Mouse (Mus musculus): ENCODE results near the gene Rnaseh2c. TPM values are rescaled to one million over a fixed set of nuclear protein-coding genes. Genes with fewer than 3 reads are reported as not detected.
A peak's percentile ranks its signal among the peaks of the same experiment; 100 is the strongest.

The Rnaseh2c gene
- polyA plus RNA-seq, 1 experiment from 2014 or later = 79.1 TPM

DNA sequence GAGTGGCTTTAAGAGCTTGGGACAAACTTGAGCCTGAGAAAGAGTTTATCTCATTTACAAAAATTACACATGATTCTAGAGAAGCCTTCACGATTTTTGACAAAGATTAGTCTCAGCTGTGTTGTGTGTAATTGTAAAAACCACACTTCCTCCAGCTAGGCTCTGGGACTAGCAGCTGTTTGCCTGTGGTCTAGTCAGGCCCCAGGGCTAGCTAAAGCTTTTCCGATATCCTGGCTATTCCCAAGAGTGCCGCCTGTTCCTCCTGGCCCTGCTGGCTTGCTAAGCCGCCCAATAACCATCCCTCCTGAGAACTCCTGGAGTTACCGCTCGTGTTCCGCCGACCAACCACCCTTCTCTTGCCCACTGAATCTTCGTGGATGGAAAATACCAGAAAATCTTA is 30.4 kb downstream of the Rnaseh2c start:
- CTCF ChIA-PET = no interaction called here
- in situ Hi-C loops (cut with MboI; ENCODE audit: low pct_unique_long_range_greater_than_20kb) = no loop called here
- DNase-seq (ENCODE audit: low read depth, low spot score) = no peak
- no peak for TF ChIP-seq CTCF (IDR thresholded peaks at IDR 0.05)
- no peak for ATAC-seq
- POLR2A ChIA-PET = no interaction called here
- no peaks in the 10 kb centered on the region for H3K27me3 ChIP-seq

DNA sequence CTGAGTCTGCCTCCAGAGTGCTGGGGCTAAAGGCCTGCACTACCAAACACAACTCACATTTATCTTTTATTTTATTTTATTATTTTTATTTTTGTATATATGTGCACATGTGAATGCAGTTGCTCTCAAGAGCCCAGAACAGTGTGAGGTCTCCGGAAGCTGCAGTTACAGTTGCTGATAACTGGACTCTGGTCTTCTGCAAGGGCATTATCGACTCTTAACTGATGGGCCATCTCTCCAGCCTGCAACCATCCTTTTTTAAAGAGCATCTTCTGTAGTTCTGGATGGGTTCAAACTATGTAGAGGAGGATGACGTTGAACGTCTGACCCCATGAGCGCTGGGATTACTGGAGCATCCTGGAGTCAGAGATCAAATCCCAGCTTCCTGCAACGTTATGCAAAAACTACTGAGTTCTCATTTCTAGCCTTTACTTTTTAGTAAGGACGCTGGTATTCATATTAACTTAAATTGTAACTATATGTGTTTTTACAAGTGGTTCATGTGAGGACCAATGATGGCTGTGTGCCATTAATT is 34.4 kb downstream of the Rnaseh2c start:
- ChIA-PET CTCF (interaction anchor here (1.5 kb wide), 1 partner anchor 67 kb away, joined by 3 read pairs; no protein-coding TSS in a partner anchor), POLR2A (interaction anchor here (1.9 kb wide), 1 partner anchor 13 kb away, joined by 6 read pairs; no protein-coding TSS in a partner anchor)
- DNase-seq (ENCODE audit: low read depth, low spot score) (no peak), ATAC-seq (no peak)
- no peak for TF ChIP-seq CTCF (IDR thresholded peaks at IDR 0.05)
- H3K27me3 ChIP-seq = no peaks in the 10 kb centered on the region
- in situ Hi-C loops (cut with MboI; ENCODE audit: low pct_unique_long_range_greater_than_20kb) = no loop called here

DNA sequence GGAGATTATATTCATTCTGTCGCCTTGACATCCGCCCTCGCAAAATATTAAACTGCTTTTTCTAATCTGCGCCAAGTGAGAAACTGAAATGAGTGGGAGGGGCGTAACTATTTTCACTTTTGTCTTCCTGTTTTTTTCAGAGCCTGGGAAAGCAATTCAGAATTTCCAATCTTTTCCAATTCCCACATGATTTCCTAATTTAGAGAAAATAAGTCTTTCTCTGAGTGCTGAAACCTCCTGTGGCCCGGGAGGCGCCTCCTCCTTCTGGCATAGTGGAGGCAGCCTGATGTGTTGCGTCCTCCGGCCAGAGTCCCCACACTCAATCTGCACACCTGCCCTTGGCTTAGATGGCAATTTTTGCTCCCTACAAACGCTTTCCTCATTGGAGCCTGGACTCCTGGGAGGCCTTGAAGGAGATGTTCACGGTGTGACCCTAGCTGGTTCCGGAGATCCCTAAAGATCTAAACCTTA is 34.9 kb downstream of the Rnaseh2c start:
- no peak for TF ChIP-seq CTCF (IDR thresholded peaks at IDR 0.05)
- in situ Hi-C loops (cut with MboI; ENCODE audit: low pct_unique_long_range_greater_than_20kb) = no loop called here
- DNase-seq (ENCODE audit: low read depth, low spot score) = no peak
- ChIA-PET CTCF (no interaction called here), POLR2A (interaction anchor here (1.0 to 1.9 kb wide), 5 partner anchors 12 to 68 kb away, joined by 3 to 6 read pairs (median 3); partner anchors contain the start of genes Map3k11 and Pcnx3)
- no peaks in the 10 kb centered on the region for H3K27me3 ChIP-seq
- no peak for ATAC-seq

DNA sequence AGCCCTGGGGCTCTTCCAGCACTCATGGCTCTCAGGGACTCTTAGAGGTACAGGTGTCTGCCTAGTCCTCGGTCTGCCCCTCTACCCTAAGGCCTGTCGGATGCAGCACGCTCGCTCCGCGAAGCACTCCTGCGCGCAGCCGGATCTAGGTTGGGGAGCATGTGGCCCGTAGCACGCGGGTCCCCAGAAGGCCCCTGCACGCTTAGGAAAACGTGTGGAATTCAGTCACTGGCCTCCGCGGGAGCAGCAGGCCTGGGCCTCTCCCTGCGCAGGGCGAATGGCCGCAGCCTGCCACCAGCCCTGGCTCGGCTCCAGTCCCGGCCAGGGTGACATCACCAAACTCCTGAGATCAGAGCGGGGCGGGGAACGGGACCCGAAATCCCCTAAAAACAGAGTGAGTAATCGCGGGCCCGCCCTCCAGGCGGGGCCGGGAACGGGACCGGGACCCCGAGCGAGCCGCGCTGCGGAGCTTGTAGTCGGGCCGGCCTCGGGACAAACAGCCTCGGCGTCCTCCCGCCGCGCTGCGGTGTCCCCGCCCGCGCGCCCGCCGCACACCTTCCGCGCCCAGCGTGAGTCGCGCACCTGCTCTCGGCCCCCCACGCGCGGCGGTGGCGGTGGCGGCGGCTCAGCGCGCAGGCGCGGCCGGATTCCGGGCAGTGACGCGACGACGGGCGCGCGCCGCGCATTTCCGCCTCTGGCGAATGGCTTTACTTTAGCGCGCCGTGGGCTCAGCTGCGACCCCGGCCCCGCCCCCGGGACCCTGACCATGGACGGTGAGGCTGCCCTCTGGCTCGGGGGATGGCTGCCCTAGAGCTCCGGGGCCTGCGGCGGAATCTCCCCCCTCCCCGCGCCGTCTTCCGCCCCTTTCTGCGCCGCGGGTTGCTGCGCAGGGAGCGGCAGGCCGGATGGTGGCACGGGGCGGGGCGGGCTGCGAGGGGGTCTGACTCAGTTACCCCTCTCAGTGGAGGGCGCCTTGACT is 35.7 kb downstream of the Rnaseh2c start, which contains the start of gene Rela:
Gene Rela, plus strand, starts transcription at position 415 of the 979 bp plus-strand sequence.
- ChIA-PET CTCF (no interaction called here), POLR2A (interaction anchor here (0.7 to 1.9 kb wide), 9 partner anchors 11 to 369 kb away, joined by 3 to 6 read pairs (median 3); partner anchors contain the start of genes Map3k11 and Pcnx3)
- TF ChIP-seq CTCF (IDR thresholded peaks at IDR 0.05) = no peak
- peak; percentile 72 for ATAC-seq
- in situ Hi-C loops (cut with MboI; ENCODE audit: low pct_unique_long_range_greater_than_20kb) = no loop called here
- H3K27me3 ChIP-seq = no peaks in the 10 kb centered on the region
- DNase-seq (ENCODE audit: low read depth, low spot score) = peak; percentile 69

DNA sequence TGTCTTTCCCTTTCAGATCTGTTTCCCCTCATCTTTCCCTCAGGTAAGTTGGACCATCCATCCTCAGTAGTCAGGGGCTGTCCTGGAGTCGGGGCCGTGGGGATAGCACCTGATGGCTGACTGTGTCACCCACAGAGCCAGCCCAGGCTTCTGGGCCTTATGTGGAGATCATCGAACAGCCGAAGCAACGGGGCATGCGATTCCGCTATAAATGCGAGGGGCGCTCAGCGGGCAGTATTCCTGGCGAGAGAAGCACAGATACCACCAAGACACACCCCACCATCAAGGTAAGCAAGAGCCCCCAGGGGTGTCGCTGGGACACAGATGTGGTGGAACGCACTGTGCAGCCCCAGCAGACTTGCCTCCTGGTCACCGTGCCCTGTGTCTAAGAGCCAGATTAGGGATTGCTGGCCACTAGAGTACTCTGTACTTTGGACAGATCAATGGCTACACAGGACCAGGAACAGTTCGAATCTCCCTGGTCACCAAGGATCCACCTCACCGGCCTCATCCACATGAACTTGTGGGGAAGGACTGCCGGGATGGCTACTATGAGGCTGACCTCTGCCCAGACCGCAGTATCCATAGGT is 36.8 kb downstream of the Rnaseh2c start:
- ChIA-PET CTCF (no interaction called here), POLR2A (interaction anchor here (1.0 to 1.1 kb wide), 2 partner anchors 17 to 24 kb away, joined by 3 to 5 read pairs; no protein-coding TSS in a partner anchor)
- TF ChIP-seq CTCF (IDR thresholded peaks at IDR 0.05) = no peak
- DNase-seq (ENCODE audit: low read depth, low spot score) (no peak), ATAC-seq (no peak)
- in situ Hi-C loops (cut with MboI; ENCODE audit: low pct_unique_long_range_greater_than_20kb) = no loop called here
- no peaks in the 10 kb centered on the region for H3K27me3 ChIP-seq

DNA sequence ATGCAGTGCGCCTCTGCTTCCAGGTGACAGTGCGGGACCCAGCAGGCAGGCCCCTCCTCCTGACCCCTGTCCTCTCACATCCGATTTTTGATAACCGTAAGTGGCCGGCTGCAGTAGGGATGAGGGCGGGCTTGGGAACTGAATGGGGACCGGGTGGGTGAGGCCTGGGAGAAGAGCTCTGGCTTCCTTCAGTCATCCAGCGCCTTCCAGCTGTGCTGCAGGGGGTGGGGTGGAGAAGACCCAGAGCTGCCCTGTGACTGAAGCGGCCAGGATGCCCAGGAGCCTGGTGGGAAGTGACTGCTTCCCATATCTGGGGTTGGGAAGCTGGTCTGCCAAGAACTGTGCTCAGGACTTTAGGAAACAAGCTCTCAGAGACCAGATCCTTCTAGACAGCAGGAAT is 38.7 kb downstream of the Rnaseh2c start:
- ATAC-seq (no peak), DNase-seq (ENCODE audit: low read depth, low spot score) (no peak)
- in situ Hi-C loops (cut with MboI; ENCODE audit: low pct_unique_long_range_greater_than_20kb) = no loop called here
- POLR2A ChIA-PET = interaction anchor here (0.7 to 1.1 kb wide), 2 partner anchors 12 to 126 kb away, joined by 3 read pairs; no protein-coding TSS in a partner anchor
- H3K27me3 ChIP-seq = no peaks in the 10 kb centered on the region
- CTCF ChIA-PET = no interaction called here
- no peak for TF ChIP-seq CTCF (IDR thresholded peaks at IDR 0.05)

DNA sequence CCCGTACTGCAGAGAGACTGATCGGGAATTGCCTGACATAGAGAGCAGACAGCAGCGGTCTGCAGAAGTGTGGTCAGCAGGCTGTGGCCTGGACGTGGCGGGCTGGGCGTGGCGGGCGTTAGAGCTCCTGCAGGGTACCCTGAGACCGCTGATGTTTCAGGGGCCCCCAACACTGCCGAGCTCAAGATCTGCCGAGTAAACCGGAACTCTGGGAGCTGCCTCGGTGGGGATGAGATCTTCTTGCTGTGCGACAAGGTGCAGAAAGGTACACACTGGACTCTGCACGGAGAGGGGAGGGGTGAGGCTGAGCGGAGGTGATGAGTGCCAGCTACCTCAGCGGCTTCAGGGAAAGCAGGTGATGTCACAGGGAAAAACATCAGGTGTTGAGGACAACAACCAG is 39.3 kb downstream of the Rnaseh2c start:
- no peak for ATAC-seq
- H3K27me3 ChIP-seq = no peaks in the 10 kb centered on the region
- POLR2A ChIA-PET = interaction anchor here (1.1 kb wide), 1 partner anchor 20 kb away, joined by 3 read pairs; no protein-coding TSS in a partner anchor
- DNase-seq (ENCODE audit: low read depth, low spot score) = no peak
- CTCF ChIA-PET = no interaction called here
- in situ Hi-C loops (cut with MboI; ENCODE audit: low pct_unique_long_range_greater_than_20kb) = no loop called here
- no peak for TF ChIP-seq CTCF (IDR thresholded peaks at IDR 0.05)

DNA sequence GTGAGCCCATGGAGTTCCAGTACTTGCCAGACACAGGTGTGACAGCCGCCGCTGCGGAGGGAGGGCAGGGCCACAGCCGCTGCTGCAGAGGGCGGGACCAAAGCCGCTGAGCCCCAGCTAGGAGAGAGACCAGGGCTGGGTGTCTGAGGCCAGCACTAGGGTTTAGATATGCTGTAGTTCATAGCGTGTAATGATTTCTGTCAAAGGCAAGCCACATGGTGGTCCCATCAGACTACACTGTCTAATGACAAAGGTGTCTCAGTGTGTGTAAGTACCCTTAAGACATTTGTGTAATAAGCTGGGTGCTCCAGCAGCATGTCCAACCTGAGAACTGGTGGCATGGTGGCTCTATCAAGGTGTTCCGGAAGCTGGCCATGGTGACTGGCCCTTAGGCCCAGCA is 40.0 kb downstream of the Rnaseh2c start:
- in situ Hi-C loops (cut with MboI; ENCODE audit: low pct_unique_long_range_greater_than_20kb) = no loop called here
- no peak for ATAC-seq
- POLR2A ChIA-PET = interaction anchor here (0.8 to 1.1 kb wide), 2 partner anchors 19 to 424 kb away, joined by 3 read pairs; no protein-coding TSS in a partner anchor
- DNase-seq (ENCODE audit: low read depth, low spot score) = no peak
- no peak for TF ChIP-seq CTCF (IDR thresholded peaks at IDR 0.05)
- H3K27me3 ChIP-seq = no peaks in the 10 kb centered on the region
- CTCF ChIA-PET = no interaction called here

DNA sequence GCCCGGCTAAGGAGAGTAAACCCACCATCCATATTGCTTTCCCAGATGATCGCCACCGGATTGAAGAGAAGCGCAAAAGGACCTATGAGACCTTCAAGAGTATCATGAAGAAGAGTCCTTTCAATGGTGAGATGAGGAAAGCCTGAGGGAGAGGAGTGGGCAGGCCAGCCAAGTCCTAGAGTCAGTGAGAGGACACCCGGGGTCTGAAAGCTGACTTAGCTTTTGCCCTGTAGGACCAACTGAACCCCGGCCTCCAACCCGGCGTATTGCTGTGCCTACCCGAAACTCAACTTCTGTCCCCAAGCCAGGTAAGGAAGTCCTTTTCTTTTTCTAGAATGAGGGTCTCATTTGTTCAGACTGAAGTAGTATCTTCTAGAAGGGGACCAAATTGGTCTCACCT is 43.6 kb downstream of the Rnaseh2c start:
- POLR2A ChIA-PET = interaction anchor here (0.6 kb wide), 1 partner anchor 23 kb away, joined by 3 read pairs; no protein-coding TSS in a partner anchor
- DNase-seq (ENCODE audit: low read depth, low spot score) = no peak
- CTCF ChIA-PET = interaction anchor here (1.7 kb wide), 1 partner anchor 10 kb away, joined by 4 read pairs; no protein-coding TSS in a partner anchor
- no peaks in the 10 kb centered on the region for H3K27me3 ChIP-seq
- no peak for ATAC-seq
- in situ Hi-C loops (cut with MboI; ENCODE audit: low pct_unique_long_range_greater_than_20kb) = no loop called here
- TF ChIP-seq CTCF (IDR thresholded peaks at IDR 0.05) = no peak

DNA sequence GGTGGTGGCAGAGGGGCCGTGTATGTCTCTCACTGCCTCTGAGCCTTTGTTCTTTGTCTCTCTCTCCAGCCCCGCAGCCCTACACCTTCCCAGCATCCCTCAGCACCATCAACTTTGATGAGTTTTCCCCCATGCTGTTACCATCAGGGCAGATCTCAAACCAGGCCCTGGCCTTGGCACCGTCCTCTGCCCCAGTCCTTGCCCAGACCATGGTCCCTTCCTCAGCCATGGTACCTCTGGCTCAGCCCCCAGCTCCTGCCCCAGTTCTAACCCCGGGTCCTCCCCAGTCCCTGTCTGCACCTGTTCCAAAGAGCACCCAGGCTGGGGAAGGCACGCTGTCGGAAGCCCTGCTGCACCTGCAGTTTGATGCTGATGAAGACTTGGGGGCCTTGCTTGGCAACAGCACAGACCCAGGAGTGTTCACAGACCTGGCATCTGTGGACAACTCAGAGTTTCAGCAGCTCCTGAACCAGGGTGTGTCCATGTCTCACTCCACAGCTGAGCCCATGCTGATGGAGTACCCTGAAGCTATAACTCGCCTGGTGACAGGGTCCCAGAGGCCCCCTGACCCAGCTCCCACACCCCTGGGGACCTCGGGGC is 45.2 kb downstream of the Rnaseh2c start:
- POLR2A ChIA-PET = no interaction called here
- DNase-seq (ENCODE audit: low read depth, low spot score) = no peak
- CTCF ChIA-PET = interaction anchor here (1.5 to 1.7 kb wide), 2 partner anchors 9 to 140 kb away, joined by 4 read pairs; no protein-coding TSS in a partner anchor
- TF ChIP-seq CTCF (IDR thresholded peaks at IDR 0.05) = no peak
- ATAC-seq = no peak
- in situ Hi-C loops (cut with MboI; ENCODE audit: low pct_unique_long_range_greater_than_20kb) = no loop called here
- H3K27me3 ChIP-seq = no peaks in the 10 kb centered on the region

All from Patski (cell line).